Mouse (Mus musculus): Measurements from ENCODE around the gene Bcl9l. TPM values are rescaled to one million over a fixed set of nuclear protein-coding genes. Genes with fewer than 3 reads are reported as not detected.

The Bcl9l gene
- total RNA-seq, 2 experiments from 2014 or later = 70.9 to 75.7 TPM

DNA sequence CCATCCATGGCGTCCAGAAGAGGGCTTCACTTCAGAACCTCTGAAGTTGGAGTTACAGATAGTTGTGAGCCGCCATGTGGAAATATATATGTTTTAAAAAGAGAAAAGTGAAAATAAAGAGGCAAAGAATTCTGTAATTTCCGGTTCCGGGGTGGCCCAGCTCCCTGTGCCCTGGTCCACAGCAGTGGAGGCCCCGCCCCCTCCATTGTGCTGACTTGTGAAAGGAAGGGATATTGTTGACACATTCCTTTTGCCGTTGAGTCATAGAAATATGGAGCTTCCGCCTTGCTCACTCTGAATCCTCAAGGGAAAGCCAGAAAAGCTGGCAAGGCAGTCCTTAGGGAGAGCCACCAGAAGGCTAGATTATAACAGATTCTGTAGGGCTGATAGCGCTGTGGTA lies 69.5 kb downstream of the Bcl9l start:
- DNase-seq = no peak

Other genes with a start within 250 kb of the Bcl9l start
- gene Cbl, start 248.8 kb upstream of the Bcl9l start, total RNA-seq (2021) = 10 to 100 TPM; 65.2 to 70.5 TPM
- gene Ccdc153, start 242.1 kb upstream of the Bcl9l start, total RNA-seq (2021) = 1 to 10 TPM; 1.3 to 2.4 TPM
- gene Pdzd3, start 231.4 kb upstream of the Bcl9l start, total RNA-seq (2021) = 1 to 10 TPM; 1.4 to 1.8 TPM
- gene Nlrx1, start 214.2 kb upstream of the Bcl9l start, total RNA-seq (2021) = 10 to 100 TPM; 13.5 TPM
- gene Abcg4, start 194.2 kb upstream of the Bcl9l start, total RNA-seq (2021) = 10 to 100 TPM; 63.6 to 73.1 TPM
- gene Hinfp, start 177.2 kb upstream of the Bcl9l start, total RNA-seq (2021) = 10 to 100 TPM; 27.4 to 30.1 TPM
- gene C2cd2l, start 162.5 kb upstream of the Bcl9l start, total RNA-seq (2021) = 100 to 1,000 TPM; 184 to 198 TPM
- gene Dpagt1, start 156.8 kb upstream of the Bcl9l start, total RNA-seq (2021) = 10 to 100 TPM; 14.5 to 15.9 TPM
- gene H2afx, start 148.1 kb upstream of the Bcl9l start, total RNA-seq (2021) = 10 to 100 TPM; 43.4 to 49.9 TPM
- gene Hmbs, start 138.6 kb upstream of the Bcl9l start, total RNA-seq (2021) = 10 to 100 TPM; 22.3 to 24.2 TPM
- gene Vps11, start 121.2 kb upstream of the Bcl9l start, total RNA-seq (2021) = 10 to 100 TPM; 50.9 to 52.1 TPM
- gene Hyou1, start 103.3 kb upstream of the Bcl9l start, total RNA-seq (2021) = 100 to 1,000 TPM; 136 to 157 TPM
- gene Slc37a4, start 86.0 kb upstream of the Bcl9l start, total RNA-seq (2021) = 10 to 100 TPM; 27.9 to 30.2 TPM
- gene Rps25, start 75.7 kb upstream of the Bcl9l start, total RNA-seq (2021) = 100 to 1,000 TPM; 660 to 671 TPM
- gene Trappc4, start 75.2 kb upstream of the Bcl9l start, total RNA-seq (2021) = 10 to 100 TPM; 64.3 to 79.1 TPM
- 10 to 100 TPM; 23.0 to 28.7 TPM for gene Ccdc84, start 64.3 kb upstream of the Bcl9l start, total RNA-seq (2021)
- not detected for gene Foxr1, start 41.7 kb upstream of the Bcl9l start, total RNA-seq (2021)
- not detected for gene Upk2, start 27.8 kb upstream of the Bcl9l start, total RNA-seq (2021)
- gene Cxcr5, start 79.1 kb downstream of the Bcl9l start, total RNA-seq (2021) = not detected
- gene Ddx6, start 122.1 kb downstream of the Bcl9l start, total RNA-seq (2021) = 100 to 1,000 TPM; 133 to 134 TPM
- gene Treh, start 190.4 kb downstream of the Bcl9l start, total RNA-seq (2021) = not detected

Measured in layer of hippocampus, postnatal 36 days (tissue).